Mouse (Mus musculus): ENCODE measurements around the gene Cyfip1. TPM values are rescaled to one million over a fixed set of nuclear protein-coding genes. Genes with fewer than 3 reads are reported as not detected.

Gene Cyfip1
- polyA plus RNA-seq (2016; fragmentation: Nextera tagmentation; extraction: Ambion mirVana): 64.8 and 68.9 TPM in 2 replicates

DNA sequence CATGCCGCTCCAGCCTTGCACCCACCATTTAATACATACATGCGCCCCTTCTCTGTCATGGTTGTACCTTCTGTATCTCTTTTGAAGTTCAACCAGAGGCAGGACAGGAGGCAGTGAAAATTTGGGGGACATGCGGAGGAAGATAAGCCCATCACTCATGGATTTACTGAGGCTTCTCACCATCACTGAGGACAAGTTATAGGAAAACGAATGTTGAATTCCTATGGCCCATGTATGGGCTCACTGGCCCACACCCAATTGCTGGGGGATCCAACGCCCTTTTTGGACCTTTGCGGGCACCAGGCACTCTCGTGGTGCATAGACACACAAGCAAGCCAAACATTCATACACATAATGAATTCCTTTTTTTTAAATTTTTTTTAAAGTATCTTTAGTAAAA is at the start of gene Cyfip1:
Gene Cyfip1 (plus strand): TSS at position 301 of the 400 bp plus-strand sequence.
- Histone ChIP-seq H3K27me3 (replicated peaks) (no peaks in the 10 kb centered on the region), H3K4me3 (peak within 1 kb of the TSS; percentile 83), H3K4me2 (replicated peaks) (peak within 1 kb of the TSS; percentile 72), H3K27ac (peak within 1 kb of the TSS; percentile 64), H3K4me1 (peaks cover 11% of the 10 kb centered on the region; the same call in 1 of the 2 replicates), H3K36me3 (no peaks in the 10 kb centered on the region), H3K9ac (peak within 1 kb of the TSS; percentile 91), H3K9me3 (no peaks in the 10 kb centered on the region)
- 52% methylated on average over 7 of the region's 7 CpGs for WGBS
- peak; percentile 38; the same call in 1 of the 2 replicates for ATAC-seq (ENCODE audit: low FRiP score, low read depth)

DNA sequence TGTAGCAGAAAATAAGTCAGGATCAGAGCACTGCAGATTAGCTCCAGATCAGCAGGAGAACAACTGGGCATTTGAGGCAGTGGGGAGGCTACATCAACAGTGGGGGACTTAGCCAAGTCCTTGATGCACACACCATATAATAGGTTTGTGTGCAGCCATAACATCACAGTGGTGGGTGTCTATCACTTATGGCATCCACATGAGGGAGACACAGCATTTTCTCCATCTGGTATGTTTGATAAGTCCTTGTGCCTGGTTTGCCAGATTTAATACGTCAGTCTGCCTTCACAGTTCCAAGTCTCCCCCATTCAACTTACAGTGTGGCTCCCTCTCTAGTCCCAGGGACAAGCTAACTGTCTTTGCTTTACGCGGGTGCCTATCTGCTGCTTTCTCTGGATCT is 49.3 kb upstream of the Cyfip1 start:
- Histone ChIP-seq H3K4me1 (peaks cover 7% of the 10 kb centered on the region), H3K27ac (no peak overlapping the region), H3K36me3 (peaks cover 14% of the 10 kb centered on the region), H3K4me3 (no peak overlapping the region), H3K9ac (no peak overlapping the region), H3K9me3 (no peaks in the 10 kb centered on the region), H3K4me2 (replicated peaks) (no peak overlapping the region), H3K27me3 (replicated peaks) (no peaks in the 10 kb centered on the region)
- no peak for ATAC-seq (ENCODE audit: low FRiP score, low read depth)
- 82% methylated on average over 3 of the region's 3 CpGs for WGBS

DNA sequence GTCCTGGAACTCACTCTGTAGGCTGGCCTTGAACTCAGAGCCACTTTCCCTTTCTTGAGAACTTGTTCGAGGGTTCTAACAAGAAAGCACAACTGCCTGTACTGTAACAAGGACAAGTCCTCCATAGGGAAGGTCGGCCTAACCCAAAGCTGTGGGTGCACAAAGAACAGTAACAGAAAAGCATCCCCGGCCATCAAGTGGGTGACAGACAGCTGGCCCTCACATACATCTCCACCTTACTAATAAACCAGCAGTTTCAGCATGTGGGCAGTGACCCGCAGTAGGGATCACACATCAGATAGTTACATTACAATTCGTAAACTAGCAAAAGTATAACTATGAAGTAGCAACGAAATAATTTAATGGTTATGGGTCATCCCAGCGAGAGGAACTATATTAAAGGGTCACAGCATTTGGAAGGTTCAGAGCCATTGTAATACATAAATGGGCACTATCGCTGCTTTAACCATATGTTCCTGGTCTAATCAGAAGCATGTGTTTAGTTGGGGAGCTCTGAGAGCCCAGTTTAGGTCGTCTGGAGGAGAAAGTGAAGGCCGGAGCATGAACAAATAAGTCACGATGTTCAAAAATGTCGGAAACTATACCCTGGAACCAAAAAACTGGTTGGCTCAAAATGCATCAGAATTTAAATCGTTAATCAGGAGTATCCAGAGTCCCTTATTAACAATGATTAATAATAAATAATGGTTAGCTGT is 48.2 kb upstream of the Cyfip1 start:
- WGBS: 37% methylated on average over 13 of the region's 13 CpGs
- ATAC-seq (ENCODE audit: low FRiP score, low read depth): peak; percentile 34
- H3K27ac ChIP-seq: no peak overlapping the region

GRCm38 (mm10) chr7:55793952-55794603 is 47.5 kb upstream of the Cyfip1 start, which contains the start of gene Tubgcp5:
TSS of gene Tubgcp5 (plus strand) at chr7:55794154.
- Histone ChIP-seq H3K27ac (no peak within 1 kb of the TSS), H3K36me3 (peaks cover 20% of the 10 kb centered on the region), H3K27me3 (replicated peaks) (no peaks in the 10 kb centered on the region), H3K9ac (peak within 1 kb of the TSS; percentile 89), H3K9me3 (no peaks in the 10 kb centered on the region), H3K4me3 (peak within 1 kb of the TSS; percentile 77), H3K4me1 (peaks cover 7% of the 10 kb centered on the region), H3K4me2 (replicated peaks) (peak within 1 kb of the TSS; percentile 72)
- WGBS: under 1% methylated on average over 51 of the region's 51 CpGs
- ATAC-seq (ENCODE audit: low FRiP score, low read depth): peak; percentile 100

More for the DNA sequence above, 48.2 kb upstream of the Cyfip1 start:
- no peaks in the 10 kb centered on the region for H3K27me3 ChIP-seq (replicated peaks)
- H3K9me3 ChIP-seq: no peaks in the 10 kb centered on the region
- peak overlapping the region; percentile 89 for H3K9ac ChIP-seq
- H3K4me3 ChIP-seq: peak overlapping the region; percentile 77
- H3K4me1 ChIP-seq: peaks cover 7% of the 10 kb centered on the region
- peaks cover 19% of the 10 kb centered on the region for H3K36me3 ChIP-seq
- peak overlapping the region; percentile 72 for H3K4me2 ChIP-seq (replicated peaks)

- Histone ChIP-seq H3K9ac (no peak overlapping the region), H3K4me1 (peaks cover 2% of the 10 kb centered on the region), H3K9me3 (no peaks in the 10 kb centered on the region), H3K27ac (no peak overlapping the region), H3K4me2 (replicated peaks) (no peak overlapping the region), H3K36me3 (peaks cover 64% of the 10 kb centered on the region), H3K4me3 (no peak overlapping the region), H3K27me3 (replicated peaks) (no peaks in the 10 kb centered on the region)
- WGBS: 83% methylated on average over 3 of the region's 3 CpGs
- ATAC-seq (ENCODE audit: low FRiP score, low read depth): no peak
Observed at GRCm38 (mm10) chr7:55799981-55800380, 41.6 kb upstream of the Cyfip1 start.

DNA sequence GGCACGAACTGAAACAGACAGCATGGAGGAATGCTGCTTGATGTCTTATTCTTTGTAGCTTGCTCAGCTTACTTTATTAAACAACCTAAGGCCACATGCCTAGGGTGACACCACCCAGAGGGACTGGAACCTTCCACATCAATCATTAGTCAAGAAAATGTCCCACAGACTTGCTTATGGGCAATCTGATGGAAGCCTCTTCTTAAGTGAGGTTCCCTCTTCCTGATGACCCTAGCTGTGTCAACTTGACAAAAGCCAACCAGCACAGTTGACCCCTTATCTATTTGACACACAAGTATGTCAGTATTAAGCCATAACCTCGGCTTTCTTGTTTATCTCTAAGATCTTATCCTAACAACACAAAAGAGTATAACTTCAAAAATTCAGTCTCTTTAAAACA is 31.6 kb upstream of the Cyfip1 start:
- Histone ChIP-seq H3K9ac (no peak overlapping the region), H3K4me3 (no peak overlapping the region), H3K36me3 (peaks cover 78% of the 10 kb centered on the region), H3K27me3 (replicated peaks) (no peaks in the 10 kb centered on the region), H3K27ac (no peak overlapping the region), H3K4me2 (replicated peaks) (no peak overlapping the region), H3K9me3 (no peaks in the 10 kb centered on the region), H3K4me1 (no peaks in the 10 kb centered on the region)
- ATAC-seq (ENCODE audit: low FRiP score, low read depth): no peak
- WGBS: 96% methylated on average over 2 of the region's 2 CpGs

- H3K27me3 ChIP-seq (replicated peaks): no peaks in the 10 kb centered on the region
- no peak for ATAC-seq (ENCODE audit: low FRiP score, low read depth)
- H3K4me2 ChIP-seq (replicated peaks): no peak overlapping the region
- H3K36me3 ChIP-seq: peaks cover 70% of the 10 kb centered on the region
- no peaks in the 10 kb centered on the region for H3K4me1 ChIP-seq
- H3K9me3 ChIP-seq: no peaks in the 10 kb centered on the region
- H3K4me3 ChIP-seq: no peak overlapping the region
- no peak overlapping the region for H3K9ac ChIP-seq
- no peak overlapping the region for H3K27ac ChIP-seq
- 90% methylated on average over 5 of the region's 5 CpGs for WGBS
Observed at GRCm38 (mm10) chr7:55824468-55824867, 17.1 kb upstream of the Cyfip1 start.

GRCm38 (mm10) chr7:55827551-55827950 is 14.0 kb upstream of the Cyfip1 start:
- Histone ChIP-seq H3K27ac (no peak overlapping the region), H3K4me1 (no peaks in the 10 kb centered on the region), H3K36me3 (peaks cover 65% of the 10 kb centered on the region), H3K4me2 (replicated peaks) (no peak overlapping the region), H3K27me3 (replicated peaks) (no peaks in the 10 kb centered on the region), H3K9me3 (no peaks in the 10 kb centered on the region), H3K4me3 (no peak overlapping the region), H3K9ac (0 out of 2 replicates have a peak overlapping the region, but pooled peaks have one; percentile 1)
- ATAC-seq (ENCODE audit: low FRiP score, low read depth): no peak
- 91% methylated on average over 9 of the region's 9 CpGs for WGBS

DNA sequence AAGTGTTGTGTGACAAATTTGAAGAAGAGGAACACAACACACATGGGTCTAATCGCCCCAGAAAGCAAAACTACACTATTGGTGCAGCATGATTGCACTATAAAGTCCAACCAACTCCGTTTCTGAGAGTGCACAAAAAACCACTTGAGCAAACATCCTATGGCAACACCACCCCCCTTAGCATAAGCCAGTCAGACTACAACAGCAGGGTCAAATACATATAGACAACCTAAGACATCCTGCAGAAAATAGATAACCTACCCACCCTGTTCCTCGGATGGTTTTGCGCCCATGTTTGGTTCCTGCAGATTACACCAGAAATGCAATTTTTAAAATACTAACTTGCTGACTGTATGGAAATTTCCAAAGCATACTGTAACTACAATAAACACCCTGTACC is 4.7 kb upstream of the Cyfip1 start:
- H3K27me3 ChIP-seq (replicated peaks): no peaks in the 10 kb centered on the region
- no peak overlapping the region for H3K4me3 ChIP-seq
- H3K9me3 ChIP-seq: no peaks in the 10 kb centered on the region
- peaks cover 7% of the 10 kb centered on the region for H3K36me3 ChIP-seq
- no peak overlapping the region for H3K4me2 ChIP-seq (replicated peaks)
- 81% methylated on average over 4 of the region's 4 CpGs for WGBS
- H3K9ac ChIP-seq: no peak overlapping the region
- peaks cover 4% of the 10 kb centered on the region; the same call in 1 of the 2 replicates for H3K4me1 ChIP-seq
- no peak for ATAC-seq (ENCODE audit: low FRiP score, low read depth)
- H3K27ac ChIP-seq: no peak overlapping the region

- Histone ChIP-seq H3K4me1 (peaks cover 11% of the 10 kb centered on the region; the same call in 1 of the 2 replicates), H3K27me3 (replicated peaks) (no peaks in the 10 kb centered on the region), H3K9me3 (no peaks in the 10 kb centered on the region), H3K27ac (peak overlapping the region; percentile 64), H3K9ac (peak overlapping the region; percentile 91), H3K36me3 (no peaks in the 10 kb centered on the region), H3K4me3 (peak overlapping the region; percentile 83), H3K4me2 (replicated peaks) (peak overlapping the region; percentile 72)
- ATAC-seq (ENCODE audit: low FRiP score, low read depth): peak; percentile 95
- WGBS: under 1% methylated on average over 47 of the region's 47 CpGs
Observed at GRCm38 (mm10) chr7:55841977-55842503, 495 bp downstream of the Cyfip1 start.

DNA sequence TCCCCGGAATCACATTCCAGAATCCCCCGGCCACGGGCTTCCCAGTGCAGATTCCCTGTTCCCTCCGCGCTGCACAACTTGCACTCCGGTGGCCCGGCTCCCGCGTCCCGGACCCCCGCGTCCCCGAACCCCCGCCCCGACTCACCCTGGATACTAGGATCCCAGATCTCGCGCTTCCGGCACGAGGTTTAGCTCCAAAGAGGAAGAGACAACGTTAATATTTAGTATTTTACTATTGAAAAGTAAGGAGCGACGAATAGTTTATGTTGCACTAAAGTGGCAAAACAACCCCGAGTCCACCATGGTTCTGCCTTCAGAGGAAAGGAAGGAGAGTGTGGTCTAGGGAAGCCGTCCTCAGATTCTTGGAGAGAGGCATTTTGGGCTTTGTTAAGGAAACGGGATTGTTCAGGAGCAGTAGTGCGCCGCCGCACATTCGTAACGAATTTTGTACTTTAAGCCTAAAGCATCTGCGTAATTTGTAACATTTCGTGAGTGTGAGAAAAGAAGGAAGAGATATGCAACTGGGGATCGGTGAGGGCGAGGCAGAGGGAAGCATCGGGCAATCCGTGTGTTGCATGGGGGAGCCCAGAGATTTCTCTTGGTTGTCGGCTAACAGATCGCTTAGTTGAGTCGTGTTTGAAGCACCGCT is 1.1 kb downstream of the Cyfip1 start:
- H3K9ac ChIP-seq: peak overlapping the region; percentile 91
- peak overlapping the region; percentile 72 for H3K4me2 ChIP-seq (replicated peaks)
- peak overlapping the region; percentile 83 for H3K4me3 ChIP-seq
- H3K27me3 ChIP-seq (replicated peaks): no peaks in the 10 kb centered on the region
- H3K4me1 ChIP-seq: peaks cover 11% of the 10 kb centered on the region; the same call in 1 of the 2 replicates
- H3K9me3 ChIP-seq: no peaks in the 10 kb centered on the region
- under 1% methylated on average over 40 of the region's 40 CpGs for WGBS
- H3K36me3 ChIP-seq: no peaks in the 10 kb centered on the region
- peak overlapping the region; percentile 64 for H3K27ac ChIP-seq
- peak; percentile 81 for ATAC-seq (ENCODE audit: low FRiP score, low read depth)
